18 mouse cellular contexts compared by ENCODE assay signal in genomic region chr16:28859009-28859288, GRCm38 (mm10).
DNase-seq lines count a peak whose midpoint lies in the region; ATAC-seq and TF ChIP-seq lines count a peak whose summit lies in the region.
"Had no signal": no experiment of that assay in that cellular context is flagged by ENCODE, and none has a peak within 500 bp of the region (broad histone marks: within the 10 kb centered on the region; RNA-seq: fewer than 3 reads in every experiment).

No protein-coding gene starts in this region.

- H3K9ac ChIP-seq in forebrain, embryonic 16.5 days (replicated peaks; ENCODE audit: low read depth, low read length), result no peak overlapping the region
- no peak overlapping the region for H3K9ac ChIP-seq in forebrain, embryonic 11.5 days (ENCODE audit: low read length)
- H3K9ac ChIP-seq in hindbrain, embryonic 15.5 days, result no peak overlapping the region
- H3K9ac ChIP-seq in hindbrain, embryonic 11.5 days (ENCODE audit: low read depth, low read length), result no peak overlapping the region
- H3K9ac ChIP-seq in lung, postnatal 0 days (replicated peaks; ENCODE audit: low read depth), result no peak overlapping the region
- H3K9ac ChIP-seq: embryonic facial prominence, embryonic 15.5 days; liver, postnatal 0 days had no signal

- no peaks in the 10 kb centered on the region for H3K36me3 ChIP-seq in forebrain, embryonic 16.5 days (ENCODE audit: control insufficient read depth, insufficient read depth)
- no peaks in the 10 kb centered on the region for H3K36me3 ChIP-seq in forebrain, embryonic 11.5 days (ENCODE audit: control insufficient read depth, insufficient read depth, low read length)
- H3K36me3 ChIP-seq in hindbrain, embryonic 15.5 days, result no peaks in the 10 kb centered on the region
- H3K36me3 ChIP-seq in hindbrain, embryonic 11.5 days (ENCODE audit: control insufficient read depth, insufficient read depth, low read length), result no peaks in the 10 kb centered on the region
- no peaks in the 10 kb centered on the region for H3K36me3 ChIP-seq in lung, postnatal 0 days (ENCODE audit: insufficient read depth, low read length)
- H3K36me3 ChIP-seq: embryonic facial prominence, embryonic 15.5 days had no signal

- DNase-seq in forebrain, embryonic 11.5 days (ENCODE audit: low spot score), result no peak
- no peak for DNase-seq in hindbrain, embryonic 11.5 days (ENCODE audit: low spot score)
- DNase-seq in lung, postnatal 0 days (ENCODE audit: low spot score), result peak; percentile 29
- no peak for DNase-seq in lung, postnatal 4 days
- peak; percentile 75 for DNase-seq in fat pad, adult 2 months (ENCODE audit: extremely low read depth, low read depth, low spot score)
- DNase-seq in spleen, postnatal 36 days (ENCODE audit: low spot score in 2 of 2), result no peak
- DNase-seq: cerebellum, adult 2 months; cerebellum, postnatal 36 days; gastrocnemius, postnatal 10 days; heart, postnatal 4 days; liver, postnatal 0 days had no signal

- no peak overlapping the region for H3K4me3 ChIP-seq in forebrain, embryonic 16.5 days (replicated peaks; ENCODE audit: low read length)
- H3K4me3 ChIP-seq in forebrain, embryonic 11.5 days (ENCODE audit: low read depth, low read length), result no peak overlapping the region
- no peak overlapping the region for H3K4me3 ChIP-seq in hindbrain, embryonic 15.5 days
- no peak overlapping the region for H3K4me3 ChIP-seq in hindbrain, embryonic 11.5 days (ENCODE audit: low read depth, low read length)
- H3K4me3 ChIP-seq in lung, postnatal 0 days (ENCODE audit: low read depth, low read length), result no peak overlapping the region
- H3K4me3 ChIP-seq: embryonic facial prominence, embryonic 15.5 days; limb, embryonic 10.5 days had no signal

- H3K27me3 ChIP-seq in forebrain, embryonic 16.5 days (replicated peaks; ENCODE audit: control insufficient read depth, insufficient read depth, low read length), result no peaks in the 10 kb centered on the region; the same call in 1 of the 2 replicates
- H3K27me3 ChIP-seq in forebrain, embryonic 11.5 days (ENCODE audit: control insufficient read depth, insufficient read depth, low read length), result no peaks in the 10 kb centered on the region; the same call in 1 of the 2 replicates
- H3K27me3 ChIP-seq in hindbrain, embryonic 15.5 days, result no peaks in the 10 kb centered on the region
- no peaks in the 10 kb centered on the region for H3K27me3 ChIP-seq in hindbrain, embryonic 11.5 days (ENCODE audit: control insufficient read depth, insufficient read depth, low read length)
- H3K27me3 ChIP-seq in lung, postnatal 0 days (replicated peaks; ENCODE audit: insufficient read depth, low read length), result no peaks in the 10 kb centered on the region
- H3K27me3 ChIP-seq: CH12.LX; embryonic facial prominence, embryonic 15.5 days had no signal

- WGBS in forebrain, embryonic 16.5 days, result 62% methylated on average over 7 of the region's 7 CpGs
- WGBS in forebrain, embryonic 11.5 days, result 88% methylated on average over 7 of the region's 7 CpGs
- WGBS in hindbrain, embryonic 15.5 days, result 80% methylated on average over 7 of the region's 7 CpGs
- WGBS in hindbrain, embryonic 11.5 days, result 83% methylated on average over 7 of the region's 7 CpGs
- 24% methylated on average over 7 of the region's 7 CpGs for WGBS in lung, postnatal 0 days

- ATAC-seq in forebrain, embryonic 16.5 days, result peak; percentile 36; the same call in 1 of the 2 replicates
- ATAC-seq in forebrain, embryonic 11.5 days (replicated peaks; ENCODE audit: low FRiP score), result no peak
- ATAC-seq in hindbrain, embryonic 15.5 days (ENCODE audit: low FRiP score, low read depth), result peak; percentile 42; the same call in 1 of the 2 replicates
- ATAC-seq in hindbrain, embryonic 11.5 days (ENCODE audit: low FRiP score), result no peak
- ATAC-seq in lung, postnatal 0 days, result peak; percentile 44
- ATAC-seq: intestine, postnatal 0 days; liver, postnatal 0 days had no signal

- TF ChIP-seq CTCF in lung, postnatal 0 days (IDR thresholded peaks at IDR 0.05), result no peak

- H3K9me3 ChIP-seq in forebrain, embryonic 16.5 days (ENCODE audit: control insufficient read depth, low read length), result no peaks in the 10 kb centered on the region
- no peaks in the 10 kb centered on the region for H3K9me3 ChIP-seq in forebrain, embryonic 11.5 days (ENCODE audit: control insufficient read depth, low read length)
- H3K9me3 ChIP-seq in hindbrain, embryonic 15.5 days, result no peaks in the 10 kb centered on the region
- H3K9me3 ChIP-seq in hindbrain, embryonic 11.5 days (ENCODE audit: control insufficient read depth, low read length), result no peaks in the 10 kb centered on the region
- no peaks in the 10 kb centered on the region for H3K9me3 ChIP-seq in lung, postnatal 0 days (ENCODE audit: low read length)
- H3K9me3 ChIP-seq: embryonic facial prominence, embryonic 15.5 days; limb, embryonic 10.5 days had no signal

- peaks cover 15% of the 10 kb centered on the region for H3K4me1 ChIP-seq in forebrain, embryonic 16.5 days (replicated peaks; ENCODE audit: control insufficient read depth, insufficient read depth, low read length)
- H3K4me1 ChIP-seq in forebrain, embryonic 11.5 days (replicated peaks; ENCODE audit: control insufficient read depth, insufficient read depth, low read length), result peaks cover 5% of the 10 kb centered on the region; the same call in 1 of the 2 replicates
- peaks cover 21% of the 10 kb centered on the region for H3K4me1 ChIP-seq in hindbrain, embryonic 15.5 days (replicated peaks)
- H3K4me1 ChIP-seq in hindbrain, embryonic 11.5 days (replicated peaks; ENCODE audit: control insufficient read depth, insufficient read depth, low read length), result no peaks in the 10 kb centered on the region
- no peaks in the 10 kb centered on the region; the same call in 1 of the 2 replicates for H3K4me1 ChIP-seq in lung, postnatal 0 days (ENCODE audit: insufficient read depth, low read depth, low read length)

- TF ChIP-seq EP300 in lung, postnatal 0 days (IDR thresholded peaks at IDR 0.05), result no peak

- H3K27ac ChIP-seq in forebrain, embryonic 16.5 days (ENCODE audit: low read length), result no peak overlapping the region
- no peak overlapping the region for H3K27ac ChIP-seq in forebrain, embryonic 11.5 days (ENCODE audit: low read depth, low read length)
- H3K27ac ChIP-seq in hindbrain, embryonic 15.5 days (replicated peaks), result no peak overlapping the region
- no peak overlapping the region for H3K27ac ChIP-seq in hindbrain, embryonic 11.5 days (ENCODE audit: low read depth, low read length)
- H3K27ac ChIP-seq in lung, postnatal 0 days (ENCODE audit: low read length), result no peak overlapping the region
- H3K27ac ChIP-seq: embryonic facial prominence, embryonic 15.5 days; hindbrain, postnatal 0 days; limb, embryonic 10.5 days had no signal

- H3K4me2 ChIP-seq in forebrain, embryonic 16.5 days (ENCODE audit: low read length), result no peak overlapping the region; the same call in 1 of the 2 replicates
- no peak overlapping the region for H3K4me2 ChIP-seq in forebrain, embryonic 11.5 days (ENCODE audit: low read depth, low read length, severe bottlenecking)
- no peak overlapping the region for H3K4me2 ChIP-seq in hindbrain, embryonic 15.5 days
- H3K4me2 ChIP-seq in hindbrain, embryonic 11.5 days (replicated peaks; ENCODE audit: low read depth, low read length), result no peak overlapping the region
- H3K4me2 ChIP-seq in lung, postnatal 0 days (replicated peaks; ENCODE audit: low read depth, low read length), result peak overlapping the region; percentile 17; the same call in 1 of the 2 replicates
- H3K4me2 ChIP-seq: embryonic facial prominence, embryonic 15.5 days had no signal

Comparison
In these comparisons a context has a peak if more than half of its experiments do, and no peak if none do; other contexts are left out.
1. ATAC-seq: peak in forebrain, embryonic 16.5 days (single experiment), hindbrain, embryonic 15.5 days (single experiment) and lung, postnatal 0 days (single experiment); none in forebrain, embryonic 11.5 days (single experiment) and hindbrain, embryonic 11.5 days (single experiment).
2. DNase-seq: peak in lung, postnatal 0 days (single experiment) and fat pad, adult 2 months (single experiment); none in forebrain, embryonic 11.5 days (single experiment), hindbrain, embryonic 11.5 days (single experiment), lung, postnatal 4 days (0 of 2) and spleen, postnatal 36 days (0 of 2).